Mouse (Mus musculus): ENCODE data around the gene Bst1. TPM values are rescaled to one million over a fixed set of nuclear protein-coding genes. Genes with fewer than 3 reads are reported as not detected.

Bst1 gene
- polyA plus RNA-seq (2012; ENCODE audit: insufficient read depth, insufficient read length, low replicate concordance, missing spikeins): not detected in 2 replicates

DNA sequence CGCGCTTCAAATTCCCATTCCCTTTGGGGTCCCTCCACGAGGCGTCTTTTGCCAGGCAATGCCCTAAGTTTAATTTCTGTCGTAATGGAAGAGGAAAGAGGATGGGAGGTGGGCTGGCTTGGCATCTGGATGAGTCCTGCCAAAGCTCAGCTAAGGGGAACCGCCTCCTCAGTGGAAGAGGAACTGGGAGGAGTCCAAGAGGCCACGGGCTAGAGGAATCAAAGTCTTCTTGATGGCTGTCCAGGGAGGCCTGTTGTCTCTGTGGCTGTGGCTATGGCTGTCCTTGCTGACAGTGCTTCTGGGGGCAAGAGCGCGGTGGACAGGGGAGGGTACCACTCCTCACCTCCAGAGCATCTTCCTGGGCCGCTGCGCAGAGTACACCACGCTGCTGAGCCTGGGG lies at the start of gene Bst1:
Gene Bst1 (plus strand): TSS at position 191 of the 400 bp plus-strand sequence.
- Histone ChIP-seq H3K27ac (ENCODE audit: insufficient read depth, low read depth, low read length) (no peak within 1 kb of the TSS), H3K4me1 (ENCODE audit: control insufficient read depth, insufficient read depth, low read length) (no peaks in the 10 kb centered on the region), H3K4me3 (ENCODE audit: insufficient read depth, low read depth, low read length) (no peak within 1 kb of the TSS)
- no peak for TF ChIP-seq POLR2A (IDR thresholded peaks at IDR 0.05; ENCODE audit: insufficient read depth, low read depth, low read length)
- TF ChIP-seq CTCF (IDR thresholded peaks at IDR 0.05; ENCODE audit: insufficient read depth, low read depth, low read length): no peak
- WGBS: 55% methylated on average over 12 of the region's 12 CpGs

DNA sequence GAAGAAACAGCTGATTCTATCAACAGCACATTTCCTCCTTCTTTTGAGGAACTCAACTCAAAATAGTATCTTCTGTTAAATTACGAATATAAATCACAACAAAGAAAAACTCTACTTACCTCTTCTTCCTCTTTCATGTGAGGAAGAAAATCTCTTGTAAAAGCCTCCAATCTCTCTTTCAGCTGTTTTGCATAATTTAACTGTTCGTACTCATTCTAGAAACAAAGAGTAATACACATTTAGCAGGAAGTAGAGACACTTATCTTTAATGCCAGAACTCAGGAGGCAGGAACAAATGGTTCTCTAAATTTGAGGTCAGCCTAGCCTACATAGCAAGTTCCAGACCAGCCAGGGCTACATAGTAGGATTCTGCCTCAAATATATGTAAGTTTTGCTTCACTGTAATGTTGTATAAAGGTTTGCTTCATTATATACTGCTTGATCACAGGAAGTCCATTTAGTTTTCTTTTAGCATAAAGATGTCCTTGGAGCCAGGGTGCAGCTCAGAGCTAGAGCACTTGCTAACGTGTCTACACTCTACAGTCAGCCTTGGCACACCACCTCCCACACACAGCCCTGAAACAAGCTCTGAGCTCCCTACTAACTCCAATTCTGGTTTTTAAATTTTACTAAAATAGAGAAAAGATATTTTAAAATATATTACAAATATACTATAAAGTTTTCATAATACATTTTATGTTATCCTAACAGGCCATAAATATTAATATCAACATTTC lies 47.9 kb upstream of the Bst1 start:
- TF ChIP-seq POLR2A (IDR thresholded peaks at IDR 0.05; ENCODE audit: insufficient read depth, low read depth, low read length) (no peak), CTCF (IDR thresholded peaks at IDR 0.05; ENCODE audit: insufficient read depth, low read depth, low read length) (no peak)
- Histone ChIP-seq H3K4me1 (ENCODE audit: control insufficient read depth, insufficient read depth, low read length) (no peaks in the 10 kb centered on the region), H3K27ac (ENCODE audit: insufficient read depth, low read depth, low read length) (no peak overlapping the region), H3K4me3 (ENCODE audit: insufficient read depth, low read depth, low read length) (no peak overlapping the region)
- 60% methylated on average over 3 of the region's 3 CpGs for WGBS

DNA sequence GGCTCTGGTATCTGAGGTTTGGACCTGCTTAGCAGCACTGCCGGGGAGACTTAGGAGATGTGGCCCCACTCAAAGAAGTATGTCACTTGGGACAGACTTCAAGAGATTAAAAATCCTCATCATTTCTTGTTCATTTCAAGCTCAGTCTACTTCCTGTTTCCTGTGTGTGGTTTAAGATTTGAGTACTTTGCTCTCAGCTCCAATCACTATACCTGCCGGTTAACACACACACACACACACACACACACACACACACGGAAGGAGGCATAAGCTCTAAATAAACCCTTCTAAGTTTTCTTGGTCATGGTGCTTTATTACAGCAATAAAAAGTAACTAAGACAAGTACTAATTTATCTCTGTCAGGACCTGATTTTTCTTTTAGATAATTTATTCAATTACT lies 47.1 kb upstream of the Bst1 start:
- no peak overlapping the region for H3K27ac ChIP-seq (ENCODE audit: insufficient read depth, low read depth, low read length)
- H3K4me3 ChIP-seq (ENCODE audit: insufficient read depth, low read depth, low read length): no peak overlapping the region
- no peaks in the 10 kb centered on the region for H3K4me1 ChIP-seq (ENCODE audit: control insufficient read depth, insufficient read depth, low read length)
- 78% methylated on average over 3 of the region's 3 CpGs for WGBS
- TF ChIP-seq POLR2A (IDR thresholded peaks at IDR 0.05; ENCODE audit: insufficient read depth, low read depth, low read length): no peak
- TF ChIP-seq CTCF (IDR thresholded peaks at IDR 0.05; ENCODE audit: insufficient read depth, low read depth, low read length): no peak

DNA sequence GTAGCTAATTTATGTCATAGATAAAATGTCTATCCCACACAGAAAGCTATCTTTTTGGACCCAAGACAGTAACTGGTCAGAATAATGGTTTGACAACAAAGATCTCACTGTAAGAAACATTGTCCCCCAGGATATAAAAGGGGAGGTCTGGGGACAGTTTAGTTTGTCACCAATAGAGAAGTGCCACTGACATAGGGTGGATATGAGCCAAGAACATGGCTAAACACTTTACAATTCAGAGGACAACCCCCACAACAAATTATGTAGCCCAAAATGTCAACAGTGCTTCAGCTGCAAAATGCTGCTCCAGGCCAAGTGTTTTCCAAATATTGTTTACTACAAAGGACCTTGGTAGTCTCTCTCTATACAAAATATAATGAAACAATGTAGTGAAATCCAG lies 42.3 kb upstream of the Bst1 start:
- Histone ChIP-seq H3K4me3 (ENCODE audit: insufficient read depth, low read depth, low read length) (no peak overlapping the region), H3K27ac (ENCODE audit: insufficient read depth, low read depth, low read length) (no peak overlapping the region), H3K4me1 (ENCODE audit: control insufficient read depth, insufficient read depth, low read length) (no peaks in the 10 kb centered on the region)
- no peak for TF ChIP-seq CTCF (IDR thresholded peaks at IDR 0.05; ENCODE audit: insufficient read depth, low read depth, low read length)
- no peak for TF ChIP-seq POLR2A (IDR thresholded peaks at IDR 0.05; ENCODE audit: insufficient read depth, low read depth, low read length)

DNA sequence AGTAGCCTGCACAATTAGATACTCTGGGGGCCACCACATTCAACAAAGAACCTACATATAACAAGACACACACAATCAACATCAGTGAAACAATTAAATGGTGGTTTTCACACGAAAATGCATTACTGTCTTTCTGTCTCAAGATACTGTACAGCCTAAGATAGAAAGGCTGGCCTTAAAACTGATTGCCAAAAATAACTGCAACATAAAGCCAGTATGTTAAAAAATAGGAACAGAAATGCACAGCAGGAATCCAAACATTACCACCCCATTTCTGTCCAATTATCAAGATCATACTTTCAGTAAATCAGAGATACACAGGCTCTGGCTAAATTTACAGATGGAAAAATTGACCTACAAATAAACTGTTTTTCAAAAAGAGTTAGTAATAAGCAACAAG lies 41.7 kb upstream of the Bst1 start:
- 21% methylated on average over 1 of the region's 1 CpGs for WGBS
- H3K4me1 ChIP-seq (ENCODE audit: control insufficient read depth, insufficient read depth, low read length): no peaks in the 10 kb centered on the region
- TF ChIP-seq POLR2A (IDR thresholded peaks at IDR 0.05; ENCODE audit: insufficient read depth, low read depth, low read length) (no peak), CTCF (IDR thresholded peaks at IDR 0.05; ENCODE audit: insufficient read depth, low read depth, low read length) (no peak)
- H3K27ac ChIP-seq (ENCODE audit: insufficient read depth, low read depth, low read length): no peak overlapping the region
- no peak overlapping the region for H3K4me3 ChIP-seq (ENCODE audit: insufficient read depth, low read depth, low read length)

DNA sequence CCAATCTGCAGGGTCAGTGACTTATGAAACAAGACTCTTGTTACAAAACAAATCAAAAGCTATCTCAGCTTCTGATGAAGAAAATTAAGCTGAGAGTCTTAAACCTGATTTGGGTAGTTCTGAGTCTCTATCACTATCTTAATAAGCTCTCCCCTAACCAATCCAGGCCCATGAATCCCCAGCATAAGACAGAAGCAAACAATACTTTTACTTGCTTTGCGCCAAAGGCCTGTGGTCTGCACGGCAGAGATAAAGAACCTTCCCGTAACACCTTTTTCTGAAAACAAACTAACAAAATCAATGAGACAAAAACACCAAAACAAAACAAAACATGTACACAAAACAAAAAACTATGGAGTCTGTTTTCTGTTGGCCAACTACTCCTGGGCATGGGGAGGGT lies 40.1 kb upstream of the Bst1 start:
- Histone ChIP-seq H3K4me1 (ENCODE audit: control insufficient read depth, insufficient read depth, low read length) (peaks cover 2% of the 10 kb centered on the region), H3K27ac (ENCODE audit: insufficient read depth, low read depth, low read length) (no peak overlapping the region), H3K4me3 (ENCODE audit: insufficient read depth, low read depth, low read length) (no peak overlapping the region)
- 91% methylated on average over 3 of the region's 3 CpGs for WGBS
- TF ChIP-seq POLR2A (IDR thresholded peaks at IDR 0.05; ENCODE audit: insufficient read depth, low read depth, low read length) (no peak), CTCF (IDR thresholded peaks at IDR 0.05; ENCODE audit: insufficient read depth, low read depth, low read length) (no peak)

DNA sequence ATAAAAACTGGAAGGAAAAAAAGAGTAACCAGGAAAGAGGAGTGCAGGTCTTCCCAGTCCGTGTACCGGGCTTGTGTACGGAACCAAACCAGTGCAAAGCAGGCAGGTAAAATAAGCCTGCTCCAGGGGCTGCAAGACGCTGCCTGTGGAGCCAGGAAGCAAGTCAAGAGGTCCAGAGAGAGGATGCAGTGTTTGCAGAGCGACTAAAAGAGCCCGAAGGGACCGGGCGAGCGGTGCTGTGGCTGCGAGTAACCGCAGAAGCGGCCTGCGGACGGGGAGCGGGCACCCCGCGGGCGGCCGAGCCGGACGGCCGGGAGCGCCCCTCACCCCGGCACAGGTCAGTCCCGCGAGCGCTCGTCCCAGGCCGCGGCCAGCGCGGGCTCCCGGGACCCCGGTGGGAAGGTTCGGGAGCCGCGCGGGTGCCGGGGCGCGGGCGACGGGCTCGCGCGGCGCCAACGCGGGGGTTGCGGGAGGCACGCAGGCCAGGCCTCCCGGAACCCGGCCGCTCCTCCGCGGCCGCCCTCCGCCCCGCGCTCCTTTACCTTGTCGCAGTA lies 37.2 kb upstream of the Bst1 start:
- WGBS: under 1% methylated on average over 60 of the region's 61 CpGs
- TF ChIP-seq CTCF (IDR thresholded peaks at IDR 0.05; ENCODE audit: insufficient read depth, low read depth, low read length) (no peak), POLR2A (IDR thresholded peaks at IDR 0.05; ENCODE audit: insufficient read depth, low read depth, low read length) (no peak)
- H3K4me3 ChIP-seq (ENCODE audit: insufficient read depth, low read depth, low read length): peak overlapping the region; percentile 76
- H3K27ac ChIP-seq (ENCODE audit: insufficient read depth, low read depth, low read length): peak overlapping the region; percentile 58
- H3K4me1 ChIP-seq (ENCODE audit: control insufficient read depth, insufficient read depth, low read length): peaks cover 2% of the 10 kb centered on the region

DNA sequence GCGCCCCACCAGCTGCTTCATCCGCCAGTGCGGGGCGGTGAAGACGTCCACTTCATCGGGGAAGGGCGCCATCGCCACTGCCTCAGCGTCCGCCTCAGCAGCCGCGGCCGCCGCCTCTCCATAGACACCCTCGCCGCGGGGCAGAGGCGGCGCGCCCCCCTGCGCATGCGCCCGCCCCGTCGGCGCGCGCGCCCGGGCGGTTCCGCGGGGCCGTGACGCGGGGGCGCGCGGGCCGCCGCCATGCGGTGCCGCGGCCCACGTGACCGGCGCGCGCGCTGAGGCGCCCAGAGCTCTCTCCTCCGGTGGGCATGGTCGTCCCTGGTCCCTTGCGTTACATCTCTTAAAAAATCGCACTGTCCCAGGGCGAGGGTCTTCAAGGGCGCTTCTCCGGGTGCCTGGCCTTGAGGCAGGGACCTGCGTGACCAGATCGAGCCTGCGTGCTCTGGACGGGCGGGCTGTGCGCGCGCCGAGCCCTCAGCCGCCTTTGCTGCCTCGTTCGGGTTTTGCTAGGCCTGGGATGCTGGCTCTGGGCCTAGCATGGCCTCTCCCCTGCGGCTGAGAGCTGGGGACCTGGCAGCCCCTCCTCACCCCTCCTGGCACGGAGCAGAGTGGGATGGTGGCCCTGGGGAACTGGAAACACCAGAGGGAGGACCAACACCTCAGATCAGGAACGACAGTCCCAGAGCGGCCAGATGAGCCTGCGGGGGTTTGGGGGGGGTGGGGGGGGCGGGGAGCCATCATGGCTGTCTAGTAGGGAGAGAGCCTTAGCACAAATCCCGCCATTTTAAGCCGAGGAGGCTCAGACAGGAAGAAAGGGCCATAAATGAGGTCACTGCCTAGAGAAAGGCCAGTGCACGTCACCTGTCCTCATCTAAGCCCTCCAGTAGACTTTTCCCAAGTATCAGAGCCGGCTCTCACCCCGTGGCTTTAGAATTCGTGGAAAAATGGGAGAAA lies 36.4 kb upstream of the Bst1 start:
- no peak for TF ChIP-seq CTCF (IDR thresholded peaks at IDR 0.05; ENCODE audit: insufficient read depth, low read depth, low read length)
- TF ChIP-seq POLR2A (IDR thresholded peaks at IDR 0.05; ENCODE audit: insufficient read depth, low read depth, low read length): peak; percentile 94
- Histone ChIP-seq H3K4me3 (ENCODE audit: insufficient read depth, low read depth, low read length) (peak overlapping the region; percentile 76), H3K4me1 (ENCODE audit: control insufficient read depth, insufficient read depth, low read length) (peaks cover 2% of the 10 kb centered on the region), H3K27ac (ENCODE audit: insufficient read depth, low read depth, low read length) (peak overlapping the region; percentile 99)
- WGBS: 3% methylated on average over 82 of the region's 82 CpGs

Measured in olfactory bulb, adult 2 months (tissue).